ENCODE assay signal across 8 mouse cellular contexts in the genomic region with DNA sequence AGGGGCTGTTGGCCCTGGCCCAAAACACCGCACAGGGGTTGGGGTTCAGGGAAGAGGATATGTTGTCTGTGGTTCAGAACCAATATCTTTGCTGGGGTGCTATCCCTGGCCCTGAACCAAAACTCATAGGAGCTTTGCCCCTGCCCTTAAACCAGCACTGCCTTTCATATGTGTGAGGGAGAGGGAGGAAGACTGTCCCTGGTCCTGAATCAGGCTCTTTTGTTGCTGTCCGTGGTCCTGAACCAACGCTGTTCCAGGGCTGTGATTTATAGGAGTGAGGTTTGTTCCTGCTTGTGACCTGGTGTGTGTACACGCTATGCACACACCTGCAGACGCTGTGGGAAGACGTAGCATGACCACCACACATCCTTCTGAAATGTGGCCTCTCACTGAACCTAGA.
A peak's percentile ranks its signal among the peaks of the same experiment; 100 is the strongest.
DNase-seq lines count a peak whose midpoint lies in the region; ATAC-seq and TF ChIP-seq lines count a peak whose summit lies in the region.

No protein-coding gene starts in this region.

- no peaks in the 10 kb centered on the region for H3K27me3 ChIP-seq in heart, embryonic 14.5 days (ENCODE audit: control insufficient read depth, insufficient read depth, low read length)

- 27% methylated on average over 6 of the region's 6 CpGs for WGBS in heart, embryonic 14.5 days

- TF ChIP-seq POLR2A in brain, embryonic 14.5 days (IDR thresholded peaks at IDR 0.05; ENCODE audit: borderline replicate concordance, extremely low read depth, insufficient read depth, insufficient read length, poor library complexity, severe bottlenecking) = no peak

- no peak overlapping the region for H3K4me3 ChIP-seq in heart, embryonic 14.5 days (ENCODE audit: control insufficient read depth in 1 of 2, insufficient read depth in 1 of 2, low read depth in 1 of 2, low read length in 2 of 2)

- no peaks in the 10 kb centered on the region for H3K36me3 ChIP-seq in heart, embryonic 14.5 days (ENCODE audit: control insufficient read depth, insufficient read depth, low read length)

- H3K9ac ChIP-seq in heart, embryonic 14.5 days (ENCODE audit: low read length) = no peak overlapping the region

- H3K4me1 ChIP-seq in heart, embryonic 14.5 days (ENCODE audit: control insufficient read depth in 2 of 2, insufficient read depth in 2 of 2, low read length in 2 of 2) = no peaks in the 10 kb centered on the region

- ATAC-seq in heart, embryonic 14.5 days (ENCODE audit: insufficient number of reproducible peaks, insufficient read depth, low FRiP score, low read depth) = peak; percentile 49; the same call in 1 of the 2 replicates

- no peak overlapping the region for H3K27ac ChIP-seq in heart, embryonic 14.5 days (replicated peaks in 1 of 2; ENCODE audit: control insufficient read depth in 1 of 2, insufficient read depth in 1 of 2, low read depth in 2 of 2, low read length in 2 of 2)

- TF ChIP-seq CTCF in brain, embryonic 14.5 days (IDR thresholded peaks at IDR 0.05; ENCODE audit: borderline replicate concordance, extremely low read depth, insufficient read depth, insufficient read length) = no peak

- peak; percentile 37 to 48 for DNase-seq in layer of hippocampus, postnatal 10 days (ENCODE audit: low spot score in 2 of 2)
- DNase-seq in layer of hippocampus, adult 8-10 months (ENCODE audit: low spot score in 2 of 2) = no peak
- peak; percentile 49 for DNase-seq in brain, embryonic 14.5 days (ENCODE audit: low read depth)
- peak; percentile 85 to 86 for DNase-seq in kidney, postnatal 4 days
- DNase-seq in ovary, adult 18-20 months (ENCODE audit: low spot score) = peak; percentile 9
- no peak for DNase-seq in layer of hippocampus, postnatal 14 days (ENCODE audit: low spot score in 2 of 2)
- DNase-seq in B cell, adult 2 months = no peak

- no peaks in the 10 kb centered on the region for H3K9me3 ChIP-seq in heart, embryonic 14.5 days (ENCODE audit: control insufficient read depth, low read length)

- H3K4me2 ChIP-seq in heart, embryonic 14.5 days (ENCODE audit: low read length) = no peak overlapping the region

Comparison
In these comparisons a context has a peak if more than half of its experiments do, and no peak if none do; other contexts are left out.
1. DNase-seq: peak in layer of hippocampus, postnatal 10 days (2 of 2), brain, embryonic 14.5 days (single experiment), kidney, postnatal 4 days (2 of 2) and ovary, adult 18-20 months (single experiment); none in layer of hippocampus, adult 8-10 months (0 of 2), layer of hippocampus, postnatal 14 days (0 of 2) and B cell, adult 2 months (0 of 2).